Mouse (Mus musculus) CD4-positive, CD25-positive, alpha-beta regulatory T cell (primary cell): ENCODE data around the gene Pabpc4l. TPM values are rescaled to one million over a fixed set of nuclear protein-coding genes. Genes with fewer than 3 reads are reported as not detected.

Source experiments
- polyA plus RNA-seq: library from polyadenylated mRNA; unstranded; fragments of 100-300 nt; shearing (Covaris generic); gene quantifications from one replicate; pipeline ENCODE4 v1.2.1, GENCODE M21; 2017

Pabpc4l gene
- polyA plus RNA-seq = 0.17 TPM

GRCm38 (mm10) chr3:46447481-46448265 lies at the start of gene Pabpc4l:
Gene Pabpc4l, minus strand, starts transcription at chr3:46448219.

